20 mouse cellular contexts compared by ENCODE assay signal in the genomic region with DNA sequence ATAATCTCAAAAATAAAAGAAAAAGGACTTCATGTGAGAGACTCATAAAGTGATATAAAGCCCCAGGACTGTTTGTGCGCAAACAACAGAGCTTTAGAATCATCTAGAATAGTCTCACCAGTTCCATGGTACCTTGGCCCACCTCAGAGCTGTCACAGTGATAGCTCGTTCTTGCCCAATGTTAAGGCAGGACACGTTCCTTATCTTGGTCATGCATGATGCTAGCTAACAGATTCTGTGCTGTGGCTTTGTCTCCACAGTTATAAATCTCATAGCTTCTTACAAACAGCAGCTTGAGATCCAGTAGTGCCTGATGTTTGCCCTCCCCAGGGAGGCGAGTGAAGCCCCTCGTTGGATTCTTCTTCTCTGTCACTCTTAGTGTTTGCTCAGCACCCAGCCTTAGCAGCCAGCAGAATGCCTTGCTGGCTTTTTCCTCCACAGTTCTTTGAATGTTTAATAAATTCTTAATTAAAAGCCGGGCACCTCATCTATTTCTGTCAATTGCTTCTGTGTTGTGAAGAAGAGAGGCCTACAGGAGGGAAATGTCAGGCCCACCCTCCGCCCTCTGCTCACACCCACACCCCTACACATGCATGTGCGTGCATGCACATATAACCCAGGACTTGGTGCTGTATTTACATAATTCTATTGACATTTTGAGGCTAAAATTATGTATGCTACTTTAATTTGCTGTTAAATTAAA.
A peak's percentile ranks its signal among the peaks of the same experiment; 100 is the strongest.
DNase-seq lines count a peak whose midpoint lies in the region; ATAC-seq lines count a peak whose summit lies in the region.
"Had no signal": no experiment of that assay in that cellular context is flagged by ENCODE, and none has a peak within 500 bp of the region (broad histone marks: within the 10 kb centered on the region; RNA-seq: fewer than 3 reads in every experiment).

No protein-coding gene starts in this region.

- H3K9me3 ChIP-seq in midbrain, embryonic 14.5 days (ENCODE audit: control insufficient read depth, low read length) = no peaks in the 10 kb centered on the region
- no peaks in the 10 kb centered on the region for H3K9me3 ChIP-seq in midbrain, embryonic 13.5 days
- H3K9me3 ChIP-seq in neural tube, embryonic 15.5 days (replicated peaks) = no peaks in the 10 kb centered on the region
- H3K9me3 ChIP-seq: embryonic facial prominence, embryonic 12.5 days; limb, embryonic 12.5 days; liver, embryonic 12.5 days had no signal

- peak; percentile 23 for DNase-seq in midbrain, embryonic 14.5 days
- no peak for DNase-seq in cerebellum, adult 8-10 months
- no peak for DNase-seq in spleen, adult 18-20 months
- DNase-seq: adrenal gland, postnatal 14 days; B cell, adult 2 months; cerebellum, adult 9-11 months; gastrocnemius, postnatal 36 days; kidney, adult 2 months; lung, adult 18-20 months; lung, postnatal 10 days; thymus, adult 18-20 months; thymus, postnatal 36 days had no signal

- H3K4me1 ChIP-seq in midbrain, embryonic 14.5 days (ENCODE audit: control insufficient read depth, insufficient read depth, low read length) = 0 out of 2 replicates have a peak, but pooled peaks cover 3% of the 10 kb centered on the region
- no peaks in the 10 kb centered on the region for H3K4me1 ChIP-seq in midbrain, embryonic 13.5 days (replicated peaks)
- peaks cover 11% of the 10 kb centered on the region for H3K4me1 ChIP-seq in neural tube, embryonic 15.5 days
- H3K4me1 ChIP-seq: embryonic facial prominence, embryonic 12.5 days; limb, embryonic 12.5 days; liver, embryonic 12.5 days had no signal

- ATAC-seq in midbrain, embryonic 14.5 days (ENCODE audit: low FRiP score, low TSS enrichment) = no peak
- no peak; the same call in 1 of the 2 replicates for ATAC-seq in midbrain, embryonic 13.5 days
- 0 out of 2 replicates have a peak, but pooled peaks have one; percentile 24 for ATAC-seq in common myeloid progenitor, adult 5-6 weeks (replicated peaks; ENCODE audit: low read depth, poor library complexity, severe bottlenecking)
- ATAC-seq in megakaryocyte progenitor cell, adult 5-6 weeks (replicated peaks; ENCODE audit: poor library complexity) = peak; percentile 61
- ATAC-seq in neural tube, embryonic 15.5 days (ENCODE audit: low FRiP score) = peak; percentile 68; the same call in 1 of the 2 replicates
- ATAC-seq: liver, embryonic 12.5 days had no signal

- no peaks in the 10 kb centered on the region for H3K36me3 ChIP-seq in midbrain, embryonic 14.5 days (ENCODE audit: control insufficient read depth, insufficient read depth, low read length)
- no peaks in the 10 kb centered on the region for H3K36me3 ChIP-seq in midbrain, embryonic 13.5 days
- H3K36me3 ChIP-seq in neural tube, embryonic 15.5 days = no peaks in the 10 kb centered on the region
- H3K36me3 ChIP-seq: embryonic facial prominence, embryonic 12.5 days; limb, embryonic 12.5 days; liver, embryonic 12.5 days had no signal

- H3K9ac ChIP-seq in midbrain, embryonic 14.5 days (replicated peaks; ENCODE audit: low read length) = no peak overlapping the region
- no peak overlapping the region for H3K9ac ChIP-seq in midbrain, embryonic 13.5 days (replicated peaks)
- no peak overlapping the region for H3K9ac ChIP-seq in neural tube, embryonic 15.5 days (replicated peaks)
- H3K9ac ChIP-seq: embryonic facial prominence, embryonic 12.5 days; limb, embryonic 12.5 days; liver, embryonic 12.5 days had no signal

- H3K27me3 ChIP-seq in midbrain, embryonic 14.5 days (ENCODE audit: control insufficient read depth, insufficient read depth, low read length) = no peaks in the 10 kb centered on the region
- no peaks in the 10 kb centered on the region for H3K27me3 ChIP-seq in midbrain, embryonic 13.5 days
- no peaks in the 10 kb centered on the region for H3K27me3 ChIP-seq in neural tube, embryonic 15.5 days (replicated peaks)
- H3K27me3 ChIP-seq: embryonic facial prominence, embryonic 12.5 days; liver, embryonic 12.5 days had no signal

- WGBS in midbrain, embryonic 14.5 days = 79% methylated on average over 8 of the region's 8 CpGs
- 82% methylated on average over 8 of the region's 8 CpGs for WGBS in midbrain, embryonic 13.5 days
- 62% methylated on average over 8 of the region's 8 CpGs for WGBS in neural tube, embryonic 15.5 days

- H3K4me2 ChIP-seq in midbrain, embryonic 14.5 days (ENCODE audit: low read length) = no peak overlapping the region
- H3K4me2 ChIP-seq in midbrain, embryonic 13.5 days (replicated peaks) = no peak overlapping the region
- H3K4me2 ChIP-seq in neural tube, embryonic 15.5 days = no peak overlapping the region
- H3K4me2 ChIP-seq: embryonic facial prominence, embryonic 12.5 days; limb, embryonic 12.5 days; liver, embryonic 12.5 days had no signal

- no peak overlapping the region for H3K4me3 ChIP-seq in midbrain, embryonic 14.5 days (replicated peaks; ENCODE audit: low read depth, low read length)
- no peak overlapping the region for H3K4me3 ChIP-seq in midbrain, embryonic 13.5 days (replicated peaks)
- no peak overlapping the region for H3K4me3 ChIP-seq in neural tube, embryonic 15.5 days (replicated peaks)
- H3K4me3 ChIP-seq: embryonic facial prominence, embryonic 12.5 days; limb, embryonic 12.5 days; liver, embryonic 12.5 days had no signal

- peak overlapping the region; percentile 60 for H3K27ac ChIP-seq in midbrain, embryonic 14.5 days (replicated peaks; ENCODE audit: low read depth, low read length)
- no peak overlapping the region for H3K27ac ChIP-seq in midbrain, embryonic 13.5 days
- H3K27ac ChIP-seq in neural tube, embryonic 15.5 days (replicated peaks) = peak overlapping the region; percentile 45; the same call in 1 of the 2 replicates
- H3K27ac ChIP-seq: embryonic facial prominence, embryonic 12.5 days; kidney, postnatal 0 days; limb, embryonic 12.5 days; liver, embryonic 12.5 days had no signal

Comparison
In these comparisons a context has a peak if more than half of its experiments do, and no peak if none do; other contexts are left out.
1. ATAC-seq: peak in common myeloid progenitor, adult 5-6 weeks (single experiment), megakaryocyte progenitor cell, adult 5-6 weeks (single experiment) and neural tube, embryonic 15.5 days (single experiment); none in midbrain, embryonic 14.5 days (single experiment) and midbrain, embryonic 13.5 days (single experiment).